Mouse (Mus musculus) E14TG2a.4 (cell line): ENCODE measurements around the gene Wfikkn1.
A peak's percentile ranks its signal among the peaks of the same experiment; 100 is the strongest.

ENCODE experiments used
- H3K27me3 ChIP-seq: 2 replicates; pipeline ENCODE4 v1.6.1; 2014; ENCODE audit warnings: low read length, control low read depth; ENCODE audit not compliant: insufficient read depth
- H3K36me3 ChIP-seq: 2 replicates; pipeline ENCODE4 v1.6.1; 2014; ENCODE audit warnings: low read length, control low read depth; ENCODE audit not compliant: insufficient read depth
- H3K4me1 ChIP-seq: replicated peaks from 2 replicates; pipeline ENCODE4 v1.6.1; 2014; ENCODE audit warnings: low read depth, low read length, control low read depth
- H3K4me3 ChIP-seq: replicated peaks from 2 replicates; pipeline ENCODE4 v1.5.1; 2014; ENCODE audit warnings: mild to moderate bottlenecking, low read length
- H3K9me3 ChIP-seq: 2 replicates; pipeline ENCODE4 v1.6.1; 2014; ENCODE audit warnings: low read length, control low read depth
- CTCF ChIP-seq: conservative IDR thresholded peaks from 2 replicates; pipeline ENCODE4 v1.5.1; 2014; ENCODE audit warnings: low read length
- NANOG ChIP-seq: IDR thresholded peaks from 2 replicates; pipeline ENCODE4 v1.6.1; 2014; ENCODE audit warnings: borderline replicate concordance, low read length, mixed read lengths
- POU5F1 ChIP-seq: IDR thresholded peaks from 2 replicates; pipeline ENCODE4 v1.6.1; 2014; ENCODE audit warnings: low read length, borderline replicate concordance

The Wfikkn1 gene

DNA sequence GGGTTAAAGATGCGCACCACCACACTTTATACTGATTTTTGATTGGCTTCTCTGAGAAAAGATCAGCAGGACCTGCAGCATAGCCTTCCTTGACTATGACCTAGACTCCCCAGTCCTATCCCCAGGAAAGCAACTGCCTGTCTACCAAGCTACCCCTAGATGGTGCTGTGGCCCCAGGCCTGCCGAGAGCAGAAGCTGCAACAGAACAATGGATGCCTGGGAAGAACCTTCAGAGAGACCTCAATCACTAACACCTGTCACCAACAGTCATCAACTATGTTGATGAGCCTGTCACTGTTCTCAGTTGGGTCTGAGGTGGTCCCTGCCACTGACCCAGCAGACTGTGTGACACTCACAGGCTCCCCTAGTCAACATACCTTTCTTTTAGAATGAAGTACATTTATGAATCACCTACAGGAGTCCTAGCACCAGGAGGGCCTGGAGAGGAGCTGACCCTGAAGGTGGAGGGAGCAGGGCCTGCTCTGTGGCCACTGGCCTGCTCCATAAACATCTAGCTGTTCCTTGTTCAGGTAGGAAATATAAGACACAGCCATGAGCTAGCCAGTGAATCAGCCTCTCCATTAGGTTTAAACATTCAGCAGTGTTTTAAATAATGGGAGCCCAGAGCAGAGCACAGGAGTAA, 13.4 kb upstream of the Wfikkn1 start:
- no peaks in the 10 kb centered on the region for H3K27me3 ChIP-seq
- H3K36me3 ChIP-seq = peaks cover 38% of the 10 kb centered on the region
- H3K9me3 ChIP-seq = no peaks in the 10 kb centered on the region
- no peak overlapping the region for H3K4me3 ChIP-seq
- TF ChIP-seq NANOG (no peak), POU5F1 (no peak), CTCF (peak; percentile 89)
- H3K4me1 ChIP-seq = peaks cover 50% of the 10 kb centered on the region

DNA sequence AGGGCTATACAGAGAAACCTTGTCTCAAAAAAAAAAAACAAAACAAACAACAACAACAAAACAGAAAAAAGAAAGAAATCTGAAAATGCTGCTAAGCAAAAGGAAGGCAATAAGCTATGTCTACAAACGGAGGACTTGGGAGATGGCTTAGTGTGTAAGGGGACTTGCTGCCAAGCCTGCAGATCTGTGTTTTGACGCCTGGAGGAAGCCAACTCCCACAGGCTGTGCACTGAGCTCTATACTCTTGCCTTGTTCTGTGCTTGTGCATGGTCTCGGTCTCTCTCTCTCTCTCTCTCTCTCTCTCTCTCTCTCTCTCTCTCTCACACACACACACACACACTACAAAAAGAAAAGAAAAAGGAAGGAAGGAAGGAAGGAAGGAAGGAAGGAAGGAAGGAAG, 8.2 kb upstream of the Wfikkn1 start:
- no peak for TF ChIP-seq CTCF
- no peak for TF ChIP-seq POU5F1
- no peak for TF ChIP-seq NANOG
- no peak overlapping the region for H3K4me3 ChIP-seq
- H3K4me1 ChIP-seq = peaks cover 56% of the 10 kb centered on the region
- no peaks in the 10 kb centered on the region for H3K9me3 ChIP-seq
- H3K27me3 ChIP-seq = no peaks in the 10 kb centered on the region
- H3K36me3 ChIP-seq = peaks cover 70% of the 10 kb centered on the region

DNA sequence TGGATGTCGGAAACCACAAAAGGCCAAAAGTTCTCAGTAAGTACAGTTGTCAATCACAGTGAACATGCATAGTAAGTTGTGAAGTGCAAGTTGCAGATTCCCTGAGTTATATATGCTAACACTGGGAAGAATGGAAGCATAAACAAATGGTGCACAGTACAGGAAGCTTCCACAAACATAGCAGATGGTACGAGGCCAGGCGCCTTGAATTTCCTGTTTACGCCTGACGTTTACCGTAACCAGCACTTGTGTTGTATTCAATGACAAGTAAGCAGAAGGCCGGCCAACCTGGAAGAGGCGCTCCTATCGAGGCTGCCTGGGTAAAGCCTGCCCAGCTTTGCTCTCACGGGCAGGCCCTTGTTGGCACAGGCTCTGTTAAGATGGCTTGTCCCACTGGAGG, 6.8 kb upstream of the Wfikkn1 start:
- no peak overlapping the region for H3K4me3 ChIP-seq
- peaks cover 66% of the 10 kb centered on the region for H3K4me1 ChIP-seq
- H3K36me3 ChIP-seq = peaks cover 84% of the 10 kb centered on the region
- TF ChIP-seq POU5F1 (no peak), NANOG (no peak), CTCF (no peak)
- no peaks in the 10 kb centered on the region for H3K9me3 ChIP-seq
- H3K27me3 ChIP-seq = no peaks in the 10 kb centered on the region

DNA sequence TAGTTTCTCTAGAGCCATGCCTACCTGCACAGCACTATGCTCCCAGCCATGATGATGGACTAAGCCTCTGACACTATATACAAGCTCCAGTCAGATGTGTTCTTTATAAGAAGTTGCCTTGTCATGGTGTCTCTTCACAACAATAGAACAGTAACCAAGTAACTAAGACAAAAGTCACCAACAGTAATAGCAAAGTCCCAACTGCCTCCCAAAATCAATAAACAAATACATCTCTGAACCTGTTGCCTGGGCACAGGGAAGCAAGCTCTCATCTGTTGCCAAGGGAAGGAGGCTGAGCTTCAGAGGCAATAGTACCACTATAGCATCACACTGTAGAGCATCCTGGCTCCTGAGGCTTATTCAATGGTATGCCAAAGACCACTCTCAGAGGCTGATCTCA, 6.1 kb upstream of the Wfikkn1 start:
- Histone ChIP-seq H3K27me3 (no peaks in the 10 kb centered on the region), H3K9me3 (no peaks in the 10 kb centered on the region), H3K4me1 (peaks cover 73% of the 10 kb centered on the region), H3K36me3 (peaks cover 86% of the 10 kb centered on the region), H3K4me3 (no peak overlapping the region)
- TF ChIP-seq CTCF = no peak

DNA sequence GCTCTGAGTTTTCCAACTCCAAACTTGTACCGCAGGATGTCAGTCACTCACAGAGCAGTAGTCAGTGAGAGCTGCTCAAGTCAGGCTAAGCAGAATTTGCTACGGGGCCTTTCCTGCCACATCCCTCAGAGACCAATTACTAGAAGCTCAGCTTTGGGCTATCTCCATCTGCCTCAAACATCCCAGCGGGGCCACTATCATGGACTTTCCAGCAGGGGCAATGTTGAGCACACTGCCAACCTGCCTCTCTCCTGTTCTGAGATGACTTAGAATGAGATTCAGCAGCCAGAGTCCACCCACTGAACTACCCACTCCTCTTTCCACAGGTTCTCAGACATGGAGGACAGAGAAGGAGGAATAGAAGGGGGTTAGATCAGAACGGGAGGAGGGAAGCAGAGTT, 5.0 kb upstream of the Wfikkn1 start:
- TF ChIP-seq CTCF (peak; percentile 84), NANOG (no peak)
- H3K27me3 ChIP-seq = no peaks in the 10 kb centered on the region
- H3K9me3 ChIP-seq = no peaks in the 10 kb centered on the region
- H3K4me3 ChIP-seq = no peak overlapping the region
- peaks cover 86% of the 10 kb centered on the region for H3K36me3 ChIP-seq
- peaks cover 85% of the 10 kb centered on the region for H3K4me1 ChIP-seq

DNA sequence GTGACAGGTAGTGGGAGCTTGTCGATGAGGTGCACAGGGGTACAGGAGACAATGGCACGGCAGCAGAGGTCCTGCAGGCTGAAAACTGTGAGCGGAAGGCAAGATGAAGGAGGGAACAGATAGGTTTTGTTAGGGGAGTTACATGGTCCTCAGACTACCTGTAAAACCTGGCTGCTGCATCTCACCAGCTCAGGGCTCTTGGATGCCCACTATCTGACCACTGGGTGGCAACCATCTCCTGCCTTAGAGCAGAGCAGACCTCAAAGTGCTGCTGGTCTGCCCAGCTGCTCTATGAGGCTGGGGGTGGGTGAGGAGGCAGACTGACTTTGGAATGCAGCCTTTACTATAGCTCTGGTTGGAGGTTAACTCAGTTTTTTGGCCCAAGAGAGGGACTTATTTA, 3.2 kb upstream of the Wfikkn1 start:
- TF ChIP-seq CTCF (no peak), POU5F1 (no peak), NANOG (no peak)
- H3K4me3 ChIP-seq = no peak overlapping the region
- peaks cover 81% of the 10 kb centered on the region for H3K36me3 ChIP-seq
- H3K9me3 ChIP-seq = no peaks in the 10 kb centered on the region
- H3K4me1 ChIP-seq = peaks cover 95% of the 10 kb centered on the region
- H3K27me3 ChIP-seq = no peaks in the 10 kb centered on the region

DNA sequence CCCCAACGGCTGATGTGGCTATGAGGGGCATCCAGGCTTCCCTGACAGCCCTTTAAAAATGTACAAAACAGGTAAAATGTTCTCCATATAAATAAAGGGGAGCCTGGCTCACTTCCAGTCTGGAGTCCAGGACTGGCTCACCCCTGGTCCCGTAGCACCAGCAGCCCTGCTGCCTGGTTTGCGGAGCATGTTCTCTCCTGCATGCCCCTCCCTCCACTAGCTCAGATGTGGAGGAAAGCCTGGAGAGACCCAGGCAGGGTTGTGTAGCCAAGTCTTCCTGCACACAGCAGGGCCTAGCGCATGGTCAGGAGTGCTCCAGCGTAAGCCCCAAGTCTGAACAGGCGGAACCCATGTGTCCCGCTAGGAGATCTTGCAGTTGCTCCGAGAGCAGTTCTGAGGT, 2.6 kb upstream of the Wfikkn1 start:
- H3K9me3 ChIP-seq = no peaks in the 10 kb centered on the region
- TF ChIP-seq CTCF (no peak), NANOG (no peak)
- peaks cover 98% of the 10 kb centered on the region for H3K4me1 ChIP-seq
- peaks cover 81% of the 10 kb centered on the region for H3K36me3 ChIP-seq
- H3K4me3 ChIP-seq = 0 out of 2 replicates have a peak overlapping the region, but pooled peaks have one; percentile 20
- H3K27me3 ChIP-seq = no peaks in the 10 kb centered on the region

DNA sequence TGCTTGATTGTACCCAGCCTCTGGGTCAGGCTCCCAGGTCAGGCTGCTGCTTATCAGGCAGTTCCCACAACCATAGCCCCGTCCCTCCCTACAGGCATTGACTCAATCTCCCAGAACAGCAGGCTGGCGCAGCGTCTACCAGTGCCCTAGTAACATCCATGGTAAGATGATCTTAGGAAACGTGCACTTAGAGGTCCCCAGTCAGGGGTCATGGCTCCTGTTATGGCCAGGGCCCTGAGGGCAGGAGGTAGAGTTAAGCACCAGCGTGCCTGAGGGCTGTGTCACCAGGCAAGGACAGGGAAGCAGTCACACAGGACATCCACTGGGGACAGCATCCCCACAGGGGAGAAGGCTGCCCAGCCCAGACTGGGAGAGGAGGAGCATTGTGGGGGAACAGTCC, 1.6 kb upstream of the Wfikkn1 start:
- no peaks in the 10 kb centered on the region for H3K27me3 ChIP-seq
- no peaks in the 10 kb centered on the region for H3K9me3 ChIP-seq
- TF ChIP-seq CTCF (no peak), NANOG (no peak), POU5F1 (no peak)
- H3K36me3 ChIP-seq = peaks cover 80% of the 10 kb centered on the region
- H3K4me1 ChIP-seq = peaks cover 96% of the 10 kb centered on the region
- H3K4me3 ChIP-seq = 0 out of 2 replicates have a peak overlapping the region, but pooled peaks have one; percentile 3

DNA sequence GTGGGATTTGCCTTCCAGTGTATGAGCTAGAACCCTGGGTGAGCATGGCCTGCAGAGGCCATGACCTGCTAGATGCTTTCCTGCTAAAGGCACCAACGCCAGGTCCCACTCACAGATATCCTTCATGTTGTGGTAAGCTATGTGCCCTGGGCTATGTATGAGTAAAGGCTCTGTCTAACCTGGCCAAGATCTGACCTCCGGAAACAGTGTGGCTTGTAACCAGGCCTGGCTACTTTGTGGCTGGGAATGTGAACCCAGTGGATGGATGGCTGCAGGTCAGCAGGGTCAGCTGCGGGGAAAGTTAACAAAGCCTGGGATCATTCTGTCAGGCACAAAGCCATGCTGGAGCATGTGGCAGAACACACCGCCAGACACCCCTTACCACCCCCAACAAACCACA, 1.0 kb upstream of the Wfikkn1 start:
- Histone ChIP-seq H3K36me3 (peaks cover 83% of the 10 kb centered on the region), H3K4me1 (peaks cover 96% of the 10 kb centered on the region), H3K9me3 (no peaks in the 10 kb centered on the region), H3K27me3 (no peaks in the 10 kb centered on the region), H3K4me3 (no peak overlapping the region; the same call in 1 of the 2 replicates)
- TF ChIP-seq CTCF = no peak
- TF ChIP-seq NANOG = no peak
- no peak for TF ChIP-seq POU5F1
